Mouse (Mus musculus): ENCODE results near the gene Tm2d3.

DNA sequence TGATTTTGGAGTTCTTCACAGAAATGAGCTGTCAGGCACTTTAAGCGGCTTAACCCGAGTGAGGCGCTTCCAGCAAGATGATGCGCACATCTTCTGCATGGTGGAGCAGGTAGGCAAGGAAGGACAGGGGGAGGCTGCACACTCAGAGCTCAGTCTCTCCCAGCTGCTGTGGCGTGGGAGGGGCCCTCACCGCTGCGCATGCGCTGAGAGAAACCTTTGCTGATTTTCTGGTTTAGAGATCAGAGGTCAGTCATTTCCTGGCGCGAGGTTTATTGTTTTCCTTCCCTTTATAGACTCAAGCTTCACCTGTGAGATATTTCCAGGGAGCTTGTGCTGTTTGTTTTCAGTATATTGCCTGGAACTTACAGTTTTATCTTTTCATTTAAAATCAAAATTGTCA, 12.9 kb upstream of the Tm2d3 start:
- TF ChIP-seq CTCF (IDR thresholded peaks at IDR 0.05; ENCODE audit: control insufficient read depth, insufficient read depth, insufficient replicate concordance, low read depth, low read length) (no peak), POLR2A (IDR thresholded peaks at IDR 0.05; ENCODE audit: control insufficient read depth, low read depth, low read length) (no peak)

Data from testis, adult 2 months (tissue).